Mouse (Mus musculus) splenic B cell, adult 2 months (primary cell): Measurements from ENCODE around the gene Grin3a.

Source experiments
- DNase-seq: peaks from one replicate; pipeline ENCODE4 v3.0.0-alpha.2; 2011; ENCODE audit warnings: low read depth, low spot score
- H3K27me3 ChIP-seq: 2 replicates; pipeline ENCODE4 v1.6.1; 2012; ENCODE audit warnings: mild to moderate bottlenecking, low read length, moderate library complexity, mixed read lengths; ENCODE audit not compliant: control insufficient read depth, poor library complexity, insufficient read depth, severe bottlenecking
- H3K36me3 ChIP-seq: 2 replicates; pipeline ENCODE4 v1.6.1; 2012; ENCODE audit warnings: mild to moderate bottlenecking, low read length, moderate library complexity, mixed read lengths; ENCODE audit not compliant: control insufficient read depth, poor library complexity, insufficient read depth, severe bottlenecking

The Grin3a gene

GRCm38 (mm10) chr4:49740796-49741766 lies 104.5 kb downstream of the Grin3a start:
- no peak for DNase-seq
- Histone ChIP-seq H3K27me3 (no peaks in the 10 kb centered on the region), H3K36me3 (no peaks in the 10 kb centered on the region)

GRCm38 (mm10) chr4:49739561-49739960 lies 106.0 kb downstream of the Grin3a start:
- no peaks in the 10 kb centered on the region for H3K36me3 ChIP-seq
- no peaks in the 10 kb centered on the region for H3K27me3 ChIP-seq
- DNase-seq = no peak

- H3K36me3 ChIP-seq = no peaks in the 10 kb centered on the region
- DNase-seq = no peak
- no peaks in the 10 kb centered on the region for H3K27me3 ChIP-seq
Observed at GRCm38 (mm10) chr4:49729326-49729725, 116.2 kb downstream of the Grin3a start.

- no peaks in the 10 kb centered on the region for H3K27me3 ChIP-seq
- H3K36me3 ChIP-seq = no peaks in the 10 kb centered on the region
- no peak for DNase-seq
Observed at GRCm38 (mm10) chr4:49723908-49724307, 121.6 kb downstream of the Grin3a start.

- Histone ChIP-seq H3K27me3 (no peaks in the 10 kb centered on the region), H3K36me3 (no peaks in the 10 kb centered on the region)
- DNase-seq = no peak
Observed at GRCm38 (mm10) chr4:49691405-49692194, 153.9 kb downstream of the Grin3a start.

GRCm38 (mm10) chr4:49688594-49689288 lies 156.8 kb downstream of the Grin3a start:
- peak; percentile 49 for DNase-seq
- no peaks in the 10 kb centered on the region for H3K36me3 ChIP-seq
- H3K27me3 ChIP-seq = no peaks in the 10 kb centered on the region

- Histone ChIP-seq H3K36me3 (no peaks in the 10 kb centered on the region), H3K27me3 (no peaks in the 10 kb centered on the region)
- no peak for DNase-seq
Observed at GRCm38 (mm10) chr4:49681812-49682211, 163.7 kb downstream of the Grin3a start, which contains the start of gene Ppp3r2. Gene Ppp3r2 (minus strand): TSS chr4:49682024.

- no peak for DNase-seq
- H3K36me3 ChIP-seq = no peaks in the 10 kb centered on the region
- no peaks in the 10 kb centered on the region for H3K27me3 ChIP-seq
Observed at GRCm38 (mm10) chr4:49680171-49680875, 165.2 kb downstream of the Grin3a start.

GRCm38 (mm10) chr4:49676790-49677189 lies 168.8 kb downstream of the Grin3a start:
- Histone ChIP-seq H3K27me3 (no peaks in the 10 kb centered on the region), H3K36me3 (no peaks in the 10 kb centered on the region)
- no peak for DNase-seq

- no peak for DNase-seq
- H3K36me3 ChIP-seq = no peaks in the 10 kb centered on the region
- H3K27me3 ChIP-seq = no peaks in the 10 kb centered on the region
Observed at GRCm38 (mm10) chr4:49676071-49676470, 169.5 kb downstream of the Grin3a start.

GRCm38 (mm10) chr4:49664850-49665249 lies 180.7 kb downstream of the Grin3a start:
- H3K36me3 ChIP-seq = peaks cover 5% of the 10 kb centered on the region; the same call in 1 of the 2 replicates
- DNase-seq = no peak
- H3K27me3 ChIP-seq = no peaks in the 10 kb centered on the region

- peaks cover 9% of the 10 kb centered on the region; the same call in 1 of the 2 replicates for H3K36me3 ChIP-seq
Observed at GRCm38 (mm10) chr4:49662231-49662630, 183.3 kb downstream of the Grin3a start.

GRCm38 (mm10) chr4:49661664-49662063 lies 183.9 kb downstream of the Grin3a start:
- DNase-seq = no peak
- Histone ChIP-seq H3K36me3 (peaks cover 9% of the 10 kb centered on the region; the same call in 1 of the 2 replicates), H3K27me3 (no peaks in the 10 kb centered on the region)

More at GRCm38 (mm10) chr4:49662231-49662630, 183.3 kb downstream of the Grin3a start:
- no peak for DNase-seq
- H3K27me3 ChIP-seq = no peaks in the 10 kb centered on the region

GRCm38 (mm10) chr4:49659421-49659820 lies 186.1 kb downstream of the Grin3a start:
- no peak for DNase-seq
- Histone ChIP-seq H3K36me3 (peaks cover 14% of the 10 kb centered on the region; the same call in 1 of the 2 replicates), H3K27me3 (no peaks in the 10 kb centered on the region)
